Mouse (Mus musculus): Measurements from ENCODE around the gene Zfp84.
A peak's percentile ranks its signal among the peaks of the same experiment; 100 is the strongest.

Zfp84 gene

GRCm38 (mm10) chr7:29818619-29819254 lies 50.4 kb downstream of the Zfp84 start:
- peak; percentile 97 for DNase-seq

- DNase-seq = peak; percentile 71
Measured at GRCm38 (mm10) chr7:29828001-29828400, 59.6 kb downstream of the Zfp84 start.
